Mouse (Mus musculus): ENCODE results near the gene Lhfpl2. TPM values are rescaled to one million over a fixed set of nuclear protein-coding genes. Genes with fewer than 3 reads are reported as not detected.

Lhfpl2 gene
- polyA plus RNA-seq, 1 experiment from 2014 or later: 81.8 TPM

GRCm38 (mm10) chr13:94050036-94050435, 7.6 kb upstream of the Lhfpl2 start:
- no peaks in the 10 kb centered on the region for H3K4me1 ChIP-seq (ENCODE audit: control insufficient read depth, insufficient read depth, low read length)
- WGBS: 57% methylated on average over 7 of the region's 7 CpGs

DNA sequence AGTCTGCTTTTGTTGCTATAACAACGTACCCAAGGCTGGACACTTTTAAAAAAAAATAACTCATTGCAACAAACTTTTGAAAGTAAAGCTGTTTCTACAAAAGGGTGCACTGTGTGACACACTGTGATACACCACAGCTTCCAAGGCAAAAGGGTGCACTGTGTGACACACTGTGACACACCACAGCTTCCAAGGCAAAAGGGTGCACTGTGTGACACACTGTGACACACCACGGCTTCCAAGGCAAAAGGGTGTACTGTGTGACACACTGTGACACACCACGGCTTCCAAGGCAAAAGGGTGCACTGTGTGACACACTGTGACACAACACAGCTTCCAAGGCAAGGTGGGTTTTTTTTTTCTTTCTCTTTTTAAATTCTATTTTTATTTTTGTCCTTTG, 6.8 kb upstream of the Lhfpl2 start:
- Histone ChIP-seq H3K4me2 (ENCODE audit: low read depth, low read length) (no peak overlapping the region), H3K9ac (ENCODE audit: low read depth, low read length) (no peak overlapping the region), H3K27me3 (replicated peaks; ENCODE audit: control insufficient read depth, insufficient read depth, low read length) (no peaks in the 10 kb centered on the region), H3K4me3 (ENCODE audit: low read depth, low read length) (no peak overlapping the region), H3K36me3 (ENCODE audit: control insufficient read depth, insufficient read depth, low read length) (no peaks in the 10 kb centered on the region), H3K27ac (replicated peaks; ENCODE audit: low read depth, low read length) (no peak overlapping the region), H3K9me3 (ENCODE audit: control insufficient read depth, low read length) (no peaks in the 10 kb centered on the region), H3K4me1 (ENCODE audit: control insufficient read depth, insufficient read depth, low read length) (no peaks in the 10 kb centered on the region)
- ATAC-seq (ENCODE audit: low read depth) (no peak), DNase-seq (ENCODE audit: low spot score) (no peak)
- 90% methylated on average over 3 of the region's 3 CpGs for WGBS

More at GRCm38 (mm10) chr13:94050036-94050435, 7.6 kb upstream of the Lhfpl2 start:
- Histone ChIP-seq H3K4me2 (ENCODE audit: low read depth, low read length) (no peak overlapping the region), H3K27ac (replicated peaks; ENCODE audit: low read depth, low read length) (no peak overlapping the region), H3K27me3 (replicated peaks; ENCODE audit: control insufficient read depth, insufficient read depth, low read length) (no peaks in the 10 kb centered on the region), H3K36me3 (ENCODE audit: control insufficient read depth, insufficient read depth, low read length) (no peaks in the 10 kb centered on the region), H3K9me3 (ENCODE audit: control insufficient read depth, low read length) (no peaks in the 10 kb centered on the region), H3K9ac (ENCODE audit: low read depth, low read length) (no peak overlapping the region), H3K4me3 (ENCODE audit: low read depth, low read length) (no peak overlapping the region)
- no peak for ATAC-seq (ENCODE audit: low read depth)
- DNase-seq (ENCODE audit: low spot score): no peak

DNA sequence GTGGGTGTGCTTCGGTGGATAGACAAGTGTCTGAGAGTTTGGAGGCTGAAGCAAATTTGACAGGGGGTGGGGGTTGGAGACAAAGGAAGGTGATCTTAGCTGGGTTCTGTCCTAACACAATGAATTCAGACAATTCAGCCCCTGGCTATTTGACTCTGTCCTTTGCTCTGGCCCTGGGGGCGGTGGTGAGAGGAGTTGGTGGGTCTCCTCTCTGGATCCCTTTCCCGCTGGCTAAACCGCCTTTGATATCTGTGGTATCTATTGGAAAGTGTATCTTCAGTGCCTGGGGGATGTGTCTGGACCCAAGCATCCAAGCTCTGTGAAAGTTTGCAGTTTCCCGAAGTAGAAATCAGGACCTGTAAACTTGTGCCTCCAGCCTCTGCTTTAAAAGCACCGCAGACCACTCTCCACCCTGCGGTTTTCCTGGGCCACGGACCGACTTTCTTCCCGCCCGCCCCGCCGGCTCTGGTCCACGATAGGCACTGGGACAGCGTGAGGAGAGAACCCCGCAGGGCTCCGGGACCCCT, 497 bp upstream of the Lhfpl2 start:
- Histone ChIP-seq H3K4me1 (ENCODE audit: control insufficient read depth, insufficient read depth, low read length) (peaks cover 3% of the 10 kb centered on the region), H3K27me3 (replicated peaks; ENCODE audit: control insufficient read depth, insufficient read depth, low read length) (no peaks in the 10 kb centered on the region), H3K9me3 (ENCODE audit: control insufficient read depth, low read length) (no peaks in the 10 kb centered on the region), H3K9ac (ENCODE audit: low read depth, low read length) (peak overlapping the region; percentile 90), H3K4me3 (ENCODE audit: low read depth, low read length) (peak overlapping the region; percentile 95), H3K36me3 (ENCODE audit: control insufficient read depth, insufficient read depth, low read length) (no peaks in the 10 kb centered on the region), H3K4me2 (ENCODE audit: low read depth, low read length) (peak overlapping the region; percentile 86), H3K27ac (replicated peaks; ENCODE audit: low read depth, low read length) (peak overlapping the region; percentile 93)
- no peak for DNase-seq (ENCODE audit: low spot score)
- peak; percentile 0; the same call in 1 of the 2 replicates for ATAC-seq (ENCODE audit: low read depth)
- 4% methylated on average over 11 of the region's 17 CpGs for WGBS

DNA sequence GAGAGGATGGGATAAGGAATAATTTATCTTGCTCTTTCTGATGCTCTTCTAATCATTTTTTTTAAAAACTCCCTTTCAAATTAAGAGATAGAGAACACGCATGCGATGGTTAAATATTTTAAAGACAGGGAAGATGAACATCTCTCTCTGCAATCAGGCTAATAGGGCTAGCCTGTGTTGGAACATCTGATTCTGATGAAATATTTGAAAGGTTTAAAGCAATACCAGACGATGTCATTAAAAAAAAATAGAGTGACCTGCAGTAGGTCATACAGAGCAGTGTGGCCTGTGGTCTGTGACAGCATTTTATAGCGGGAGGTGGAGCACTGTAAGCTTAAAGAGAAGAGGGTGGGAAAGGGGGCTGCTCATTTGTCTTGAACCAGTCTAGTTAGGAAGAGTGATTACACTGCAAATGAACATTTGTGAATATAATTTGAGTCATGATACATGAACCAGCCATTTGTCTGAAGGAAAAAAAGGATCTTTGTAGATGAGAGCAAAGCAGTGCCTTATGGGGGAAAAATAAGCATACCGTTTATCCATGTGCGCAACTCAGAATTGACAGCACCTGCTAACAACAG, 1.1 kb downstream of the Lhfpl2 start:
- Histone ChIP-seq H3K27ac (replicated peaks; ENCODE audit: low read depth, low read length) (peak overlapping the region; percentile 93), H3K4me1 (ENCODE audit: control insufficient read depth, insufficient read depth, low read length) (peaks cover 18% of the 10 kb centered on the region), H3K27me3 (replicated peaks; ENCODE audit: control insufficient read depth, insufficient read depth, low read length) (no peaks in the 10 kb centered on the region), H3K9me3 (ENCODE audit: control insufficient read depth, low read length) (no peaks in the 10 kb centered on the region), H3K9ac (ENCODE audit: low read depth, low read length) (peak overlapping the region; percentile 90), H3K4me2 (ENCODE audit: low read depth, low read length) (peak overlapping the region; percentile 86), H3K36me3 (ENCODE audit: control insufficient read depth, insufficient read depth, low read length) (no peaks in the 10 kb centered on the region), H3K4me3 (ENCODE audit: low read depth, low read length) (peak overlapping the region; percentile 95)
- ATAC-seq (ENCODE audit: low read depth): no peak
- DNase-seq (ENCODE audit: low spot score): no peak
- 27% methylated on average over 6 of the region's 6 CpGs for WGBS

DNA sequence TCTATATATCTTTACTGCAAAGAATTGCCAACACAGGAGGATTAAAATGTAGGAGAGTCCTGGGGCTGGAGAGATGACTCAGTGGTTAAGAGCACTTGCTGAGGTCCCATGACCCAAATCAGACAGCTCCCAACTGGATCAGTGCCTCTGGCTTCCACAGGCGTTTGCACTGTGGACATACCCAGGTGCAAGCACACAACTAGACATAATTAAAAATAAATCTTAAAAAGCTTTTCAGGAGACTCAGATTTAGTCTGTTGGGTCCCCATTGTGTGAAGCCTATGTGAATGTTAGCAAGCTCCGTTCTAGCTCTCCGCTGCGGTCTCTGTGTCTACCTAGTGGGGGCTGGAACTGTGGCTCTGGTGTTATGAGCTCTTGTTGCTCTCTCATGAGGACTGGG, 1.8 kb downstream of the Lhfpl2 start:
- ATAC-seq (ENCODE audit: low read depth): no peak
- Histone ChIP-seq H3K36me3 (ENCODE audit: control insufficient read depth, insufficient read depth, low read length) (no peaks in the 10 kb centered on the region), H3K27me3 (replicated peaks; ENCODE audit: control insufficient read depth, insufficient read depth, low read length) (no peaks in the 10 kb centered on the region), H3K4me1 (ENCODE audit: control insufficient read depth, insufficient read depth, low read length) (peaks cover 22% of the 10 kb centered on the region), H3K4me2 (ENCODE audit: low read depth, low read length) (peak overlapping the region; percentile 86), H3K4me3 (ENCODE audit: low read depth, low read length) (peak overlapping the region; percentile 95), H3K9ac (ENCODE audit: low read depth, low read length) (no peak overlapping the region), H3K27ac (replicated peaks; ENCODE audit: low read depth, low read length) (no peak overlapping the region), H3K9me3 (ENCODE audit: control insufficient read depth, low read length) (no peaks in the 10 kb centered on the region)
- WGBS: 90% methylated on average over 4 of the region's 4 CpGs
- DNase-seq (ENCODE audit: low spot score): no peak

DNA sequence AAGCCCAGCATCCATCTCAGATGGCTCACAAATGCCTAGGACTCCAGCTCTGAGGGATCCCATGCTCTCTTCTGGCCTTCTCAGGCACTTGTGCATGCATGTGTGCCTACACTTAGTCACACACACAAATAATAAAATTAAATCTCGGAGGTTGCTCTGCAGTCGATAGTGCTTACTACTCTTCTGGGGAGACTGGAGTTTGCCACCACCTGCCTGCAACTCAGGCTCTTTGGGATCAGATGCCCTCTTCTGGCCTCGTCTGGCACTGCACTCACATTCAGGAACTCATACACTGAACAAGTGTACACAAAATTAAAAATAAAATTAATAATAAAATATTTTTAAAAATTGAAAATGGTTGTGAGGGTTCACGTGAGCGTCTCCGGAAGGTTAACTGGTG, 2.2 kb downstream of the Lhfpl2 start:
- H3K4me1 ChIP-seq (ENCODE audit: control insufficient read depth, insufficient read depth, low read length): peaks cover 26% of the 10 kb centered on the region
- H3K27ac ChIP-seq (replicated peaks; ENCODE audit: low read depth, low read length): no peak overlapping the region
- H3K9me3 ChIP-seq (ENCODE audit: control insufficient read depth, low read length): no peaks in the 10 kb centered on the region
- H3K4me2 ChIP-seq (ENCODE audit: low read depth, low read length): peak overlapping the region; percentile 86
- H3K9ac ChIP-seq (ENCODE audit: low read depth, low read length): no peak overlapping the region
- WGBS: 83% methylated on average over 6 of the region's 6 CpGs
- ATAC-seq (ENCODE audit: low read depth) (no peak), DNase-seq (ENCODE audit: low spot score) (no peak)
- no peaks in the 10 kb centered on the region for H3K36me3 ChIP-seq (ENCODE audit: control insufficient read depth, insufficient read depth, low read length)
- H3K4me3 ChIP-seq (ENCODE audit: low read depth, low read length): peak overlapping the region; percentile 95
- H3K27me3 ChIP-seq (replicated peaks; ENCODE audit: control insufficient read depth, insufficient read depth, low read length): no peaks in the 10 kb centered on the region

GRCm38 (mm10) chr13:94060461-94060860, 2.9 kb downstream of the Lhfpl2 start:
- no peaks in the 10 kb centered on the region for H3K36me3 ChIP-seq (ENCODE audit: control insufficient read depth, insufficient read depth, low read length)
- peaks cover 32% of the 10 kb centered on the region for H3K4me1 ChIP-seq (ENCODE audit: control insufficient read depth, insufficient read depth, low read length)
- H3K4me2 ChIP-seq (ENCODE audit: low read depth, low read length): no peak overlapping the region
- 81% methylated on average over 3 of the region's 3 CpGs for WGBS
- H3K4me3 ChIP-seq (ENCODE audit: low read depth, low read length): no peak overlapping the region
- no peak overlapping the region for H3K27ac ChIP-seq (replicated peaks; ENCODE audit: low read depth, low read length)
- no peak overlapping the region for H3K9ac ChIP-seq (ENCODE audit: low read depth, low read length)
- no peaks in the 10 kb centered on the region for H3K9me3 ChIP-seq (ENCODE audit: control insufficient read depth, low read length)
- DNase-seq (ENCODE audit: low spot score) (no peak), ATAC-seq (ENCODE audit: low read depth) (no peak)
- H3K27me3 ChIP-seq (replicated peaks; ENCODE audit: control insufficient read depth, insufficient read depth, low read length): no peaks in the 10 kb centered on the region

GRCm38 (mm10) chr13:94061256-94061877, 3.8 kb downstream of the Lhfpl2 start:
- Histone ChIP-seq H3K27me3 (replicated peaks; ENCODE audit: control insufficient read depth, insufficient read depth, low read length) (no peaks in the 10 kb centered on the region), H3K9me3 (ENCODE audit: control insufficient read depth, low read length) (no peaks in the 10 kb centered on the region), H3K9ac (ENCODE audit: low read depth, low read length) (no peak overlapping the region), H3K36me3 (ENCODE audit: control insufficient read depth, insufficient read depth, low read length) (no peaks in the 10 kb centered on the region), H3K4me3 (ENCODE audit: low read depth, low read length) (no peak overlapping the region), H3K27ac (replicated peaks; ENCODE audit: low read depth, low read length) (no peak overlapping the region), H3K4me2 (ENCODE audit: low read depth, low read length) (no peak overlapping the region), H3K4me1 (ENCODE audit: control insufficient read depth, insufficient read depth, low read length) (peaks cover 36% of the 10 kb centered on the region)
- DNase-seq (ENCODE audit: low spot score) (no peak), ATAC-seq (ENCODE audit: low read depth) (no peak)
- 47% methylated on average over 9 of the region's 9 CpGs for WGBS
